Mouse (Mus musculus): ENCODE measurements around the gene Thtpa. TPM values are rescaled to one million over a fixed set of nuclear protein-coding genes. Genes with fewer than 3 reads are reported as not detected.
A peak's percentile ranks its signal among the peaks of the same experiment; 100 is the strongest.

Gene Thtpa
- total and polyA plus RNA-seq, 3 experiments: 9.0 to 13.2 TPM; not detected in 1

DNA sequence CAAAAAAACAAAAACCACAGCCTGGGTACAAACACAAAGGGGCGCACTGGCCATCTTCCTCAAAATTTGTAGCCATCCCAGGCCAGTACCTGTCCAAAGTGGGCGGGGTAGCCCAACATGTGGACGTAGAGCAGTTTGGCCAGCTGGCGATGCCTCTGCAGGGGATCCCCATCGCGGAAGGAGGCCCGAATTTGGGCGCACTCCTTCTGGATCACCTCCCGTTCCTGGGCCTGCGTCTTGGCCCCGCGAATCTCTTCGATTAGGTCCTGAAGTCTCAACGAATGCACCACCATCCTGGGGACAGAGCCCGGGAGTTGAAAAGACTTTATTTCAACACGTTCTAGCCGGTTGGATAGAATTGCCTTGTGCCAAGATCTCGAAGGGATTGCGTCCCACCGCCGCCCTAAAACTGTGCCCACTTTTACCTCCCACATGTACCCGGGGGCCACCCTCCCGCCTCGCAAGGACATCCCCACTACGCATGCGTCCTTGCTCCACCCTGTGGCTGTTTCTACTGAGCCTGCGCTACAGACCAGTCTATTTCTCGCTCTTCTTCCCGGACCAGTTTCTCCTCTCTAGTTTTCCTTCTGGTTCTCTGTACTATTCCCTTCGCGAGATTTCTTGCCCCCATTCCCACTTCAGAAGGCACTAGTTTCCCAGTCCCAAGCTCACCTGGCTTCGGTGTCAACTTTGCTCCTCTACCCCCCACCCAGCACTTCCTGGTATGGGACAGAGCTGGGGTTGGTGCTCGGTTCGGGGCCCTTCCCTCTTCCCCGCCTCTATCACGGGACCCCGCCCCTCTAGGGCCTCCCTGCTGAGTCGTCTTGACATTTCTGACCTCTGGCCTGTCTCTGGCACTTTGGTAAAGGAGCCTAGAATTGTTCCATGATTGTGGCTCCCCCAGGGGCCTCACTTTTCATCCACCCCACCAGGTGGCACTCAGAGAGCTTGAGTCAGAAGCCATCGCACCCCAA lies 11.5 kb downstream of the Thtpa start, which contains the start of gene Ap1g2:
Ap1g2 (minus strand) TSS at position 758 of the 974 bp plus-strand sequence.
- Histone ChIP-seq H3K36me3 (ENCODE audit: control insufficient read depth in 1 of 2, insufficient read depth in 2 of 2, low read length in 2 of 2) (peaks cover 0 to 5% of the 10 kb centered on the region in 2 experiments; a peak in 2 of 4 replicates), H3K79me2 (ENCODE audit: control insufficient read depth, insufficient read depth, low read length, poor library complexity) (peaks cover 2% of the 10 kb centered on the region; the same call in 1 of the 2 replicates), H3K9me3 (replicated peaks; ENCODE audit: insufficient read depth, low read length) (no peaks in the 10 kb centered on the region), H3K27ac (ENCODE audit: control insufficient read depth, low read depth, low read length) (peak within 1 kb of the TSS; percentile 63), H3K9ac (ENCODE audit: control insufficient read depth, low read depth, low read length, poor library complexity, severe bottlenecking) (peak within 1 kb of the TSS; percentile 78), H3K4me1 (ENCODE audit: control insufficient read depth in 1 of 2, insufficient read depth in 2 of 2, low read length in 2 of 2) (peaks cover 6 to 10% of the 10 kb centered on the region in 2 experiments), H3K4me3 (ENCODE audit: control insufficient read depth in 1 of 2, insufficient read depth in 1 of 2, low read depth in 2 of 2, low read length in 2 of 2) (peak within 1 kb of the TSS; percentile 72 to 97), H3K27me3 (ENCODE audit: control insufficient read depth in 1 of 2, insufficient read depth in 2 of 2, low read length in 2 of 2) (peaks cover 1 to 2% of the 10 kb centered on the region in 2 experiments; a peak in 2 of 4 replicates)
- peak; percentile 50; the same call in 1 of the 2 replicates for TF ChIP-seq E2F4 (IDR thresholded peaks at IDR 0.05; ENCODE audit: borderline replicate concordance, low read depth, low read length)
- peak; percentile 72 for TF ChIP-seq MAX (IDR thresholded peaks at IDR 0.05; ENCODE audit: low read length)
- no peak for TF ChIP-seq TAL1 (IDR thresholded peaks at IDR 0.05; ENCODE audit: low read length)
- peak in 1 of 2 experiments; percentile 88; a peak in 3 of 4 replicates for TF ChIP-seq POLR2A (IDR thresholded peaks at IDR 0.05; ENCODE audit: control insufficient read depth in 1 of 2, insufficient read depth in 1 of 2, low read depth in 1 of 2, low read length in 2 of 2, poor library complexity in 1 of 2)
- TF ChIP-seq JUND (IDR thresholded peaks at IDR 0.05; ENCODE audit: low read depth, low read length): no peak
- peak; percentile 74 for TF ChIP-seq SIN3A (IDR thresholded peaks at IDR 0.05; ENCODE audit: low read length)
- TF ChIP-seq NELFE (IDR thresholded peaks at IDR 0.05; ENCODE audit: low read depth, low read length): peak; percentile 90
- TF ChIP-seq BHLHE40 (IDR thresholded peaks at IDR 0.05; ENCODE audit: borderline replicate concordance, low read depth, low read length): no peak
- TF ChIP-seq MYC (IDR thresholded peaks at IDR 0.05; ENCODE audit: low read depth, low read length): peak; percentile 69; the same call in 1 of the 2 replicates
- peak; percentile 41; the same call in 1 of the 2 replicates for TF ChIP-seq USF1 (IDR thresholded peaks at IDR 0.05; ENCODE audit: low read depth, low read length)
- no peak for TF ChIP-seq RCOR1 (IDR thresholded peaks at IDR 0.05; ENCODE audit: low read depth, low read length)
- TF ChIP-seq UBTF (IDR thresholded peaks at IDR 0.05; ENCODE audit: borderline replicate concordance, insufficient read depth, low read depth, low read length): no peak
- TF ChIP-seq ZMIZ1 (IDR thresholded peaks at IDR 0.05; ENCODE audit: low read depth, low read length): peak; percentile 82; the same call in 1 of the 2 replicates
- no peak for TF ChIP-seq GABPA (IDR thresholded peaks at IDR 0.05; ENCODE audit: low read depth, low read length)
- TF ChIP-seq KAT2A (conservative IDR thresholded peaks at IDR 0.05; ENCODE audit: low read depth, low read length): no peak
- TF ChIP-seq TBP (IDR thresholded peaks at IDR 0.05; ENCODE audit: low read depth, low read length): peak; percentile 73; the same call in 1 of the 2 replicates
- TF ChIP-seq ELF1 (IDR thresholded peaks at IDR 0.05; ENCODE audit: low read depth, low read length): peak; percentile 97
- 0 out of 2 replicates have a peak, but pooled peaks have one; percentile 2 for TF ChIP-seq TCF12 (IDR thresholded peaks at IDR 0.05; ENCODE audit: low read depth, low read length)
- peak; percentile 88 for TF ChIP-seq NRF1 (IDR thresholded peaks at IDR 0.05; ENCODE audit: insufficient read depth, low read depth, low read length, poor library complexity, severe bottlenecking)
- TF ChIP-seq MXI1 (IDR thresholded peaks at IDR 0.05; ENCODE audit: low read depth, low read length): peak; percentile 66; the same call in 1 of the 2 replicates
- peak; percentile 72 for TF ChIP-seq MAZ (IDR thresholded peaks at IDR 0.05; ENCODE audit: low read depth, low read length)
- TF ChIP-seq HCFC1 (IDR thresholded peaks at IDR 0.05; ENCODE audit: low read depth, low read length): peak; percentile 74
- TF ChIP-seq MYB (IDR thresholded peaks at IDR 0.05; ENCODE audit: low read depth, low read length): no peak
- no peak for TF ChIP-seq MAFK (IDR thresholded peaks at IDR 0.05; ENCODE audit: borderline replicate concordance, low read depth, low read length)
- peak; percentile 76; the same call in 1 of the 2 replicates for TF ChIP-seq POLR2AphosphoS2 (IDR thresholded peaks at IDR 0.05; ENCODE audit: low read length)
- DNase-seq (ENCODE audit: low read depth, low spot score): peak; percentile 92

Measured in MEL (cell line).